Mouse (Mus musculus): Measurements from ENCODE around the gene Zdbf2.
"Not testable (repeated sequence)": the region's sequence is repeated elsewhere in the genome, so short reads cannot be mapped to it uniquely, and the experiment has no call there.

The Zdbf2 gene

DNA sequence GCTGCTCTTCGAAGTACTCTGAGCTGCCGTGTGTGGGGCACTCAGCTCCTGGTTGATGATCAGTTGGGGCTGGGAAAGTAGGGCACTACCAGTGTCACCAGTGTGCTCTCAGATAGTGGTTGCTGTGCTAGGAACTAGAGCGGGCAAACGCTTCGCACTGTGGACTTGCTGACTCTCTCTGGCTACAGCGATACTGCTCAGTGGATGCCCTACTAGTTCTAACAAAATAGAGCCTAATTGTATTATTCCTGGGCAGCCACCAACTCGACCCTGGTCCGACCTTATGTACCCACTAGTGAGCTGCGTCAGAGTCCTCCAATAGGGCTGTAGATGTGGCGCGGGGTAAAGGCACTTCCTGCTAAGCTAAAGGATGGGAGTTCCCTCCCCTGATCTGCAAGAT is 9.4 kb upstream of the Zdbf2 start:
- no peak for DNase-seq (ENCODE audit: low spot score)

DNA sequence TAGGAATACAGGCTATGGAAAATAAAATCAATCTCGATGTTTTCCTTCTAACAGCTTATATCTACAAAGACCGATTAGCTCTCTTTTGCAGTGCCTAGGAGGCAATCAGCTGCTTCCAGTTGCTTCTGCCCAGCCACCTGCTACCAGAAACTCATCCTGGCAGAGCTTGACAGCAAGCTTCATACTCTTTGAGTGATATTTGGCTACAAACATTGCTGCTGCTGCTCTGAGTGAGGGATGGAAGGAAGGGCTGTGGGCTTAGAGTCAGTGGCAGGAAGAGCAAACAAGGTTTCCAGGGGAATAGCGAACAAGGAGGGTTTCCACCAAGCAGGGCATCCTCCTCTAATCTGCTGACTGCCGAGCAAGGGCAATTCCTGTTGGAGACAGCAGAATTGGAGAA is 7.6 kb upstream of the Zdbf2 start:
- no peak for DNase-seq (ENCODE audit: low spot score)

DNA sequence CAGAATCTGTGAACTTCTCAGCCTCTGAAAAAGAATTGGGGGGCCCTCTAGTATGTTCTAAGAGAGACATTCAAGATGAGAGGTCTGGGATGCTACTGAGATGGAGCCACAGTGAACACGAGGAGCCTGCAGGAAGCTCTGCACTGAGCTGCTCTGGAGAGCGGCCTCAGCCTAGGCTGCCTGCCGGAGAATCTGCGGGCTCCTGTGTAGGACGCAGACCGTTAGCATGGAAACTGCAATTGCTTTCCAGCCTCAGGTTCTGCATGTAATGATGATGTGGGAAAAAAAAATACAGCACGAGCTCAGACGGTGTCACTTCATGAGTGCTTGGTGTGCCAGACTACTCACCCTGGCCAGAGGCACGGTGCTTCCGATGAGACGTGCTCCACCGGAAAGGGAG is 6.9 kb upstream of the Zdbf2 start:
- no peak for DNase-seq (ENCODE audit: low spot score)

DNA sequence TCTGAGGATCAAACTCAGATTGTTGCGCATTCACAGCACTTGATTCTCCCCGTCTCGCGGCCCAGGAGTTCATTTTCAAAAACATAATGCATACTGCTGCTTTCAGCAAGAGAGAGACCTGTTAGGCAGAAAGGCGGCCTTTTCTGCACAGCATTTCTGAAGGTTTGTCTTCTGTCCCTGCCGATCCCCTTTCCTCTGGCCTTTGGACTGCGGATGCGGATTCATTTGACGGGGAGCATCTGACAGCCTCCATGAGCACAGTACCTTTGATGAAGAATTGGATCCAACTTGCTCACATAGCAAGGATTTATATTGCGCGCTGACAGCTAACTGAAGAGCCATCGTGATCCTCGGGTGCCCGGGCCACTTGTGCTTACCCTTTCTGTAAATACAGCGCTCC is 6.3 kb upstream of the Zdbf2 start:
- no peak for DNase-seq (ENCODE audit: low spot score)

DNA sequence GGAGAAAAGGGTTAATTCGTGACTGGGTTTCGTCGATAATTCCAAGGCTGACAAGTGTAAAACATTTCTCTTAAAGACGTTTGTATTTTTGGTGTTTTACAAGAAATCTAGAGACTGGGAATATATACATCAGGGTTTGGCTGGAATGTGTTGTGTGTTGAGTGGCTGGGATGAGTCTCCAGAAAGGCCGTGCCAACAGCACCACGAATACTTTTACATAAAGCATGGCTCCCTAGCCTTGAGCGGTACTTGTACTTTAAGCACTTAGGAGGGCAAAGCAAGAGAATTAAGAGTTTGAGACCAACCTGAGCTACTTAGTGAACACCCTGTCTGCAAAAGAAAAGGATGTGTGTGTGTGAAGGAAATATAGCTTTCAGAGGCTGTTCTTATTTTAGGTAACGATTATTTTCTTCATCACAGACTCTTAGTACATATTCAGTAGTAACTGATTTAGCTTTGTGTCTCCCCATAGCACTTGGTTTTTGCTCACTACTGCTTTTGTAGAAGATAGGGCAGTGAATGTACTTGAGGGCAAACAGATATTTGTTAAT is 865 bp upstream of the Zdbf2 start:
- DNase-seq (ENCODE audit: low spot score), result no peak

DNA sequence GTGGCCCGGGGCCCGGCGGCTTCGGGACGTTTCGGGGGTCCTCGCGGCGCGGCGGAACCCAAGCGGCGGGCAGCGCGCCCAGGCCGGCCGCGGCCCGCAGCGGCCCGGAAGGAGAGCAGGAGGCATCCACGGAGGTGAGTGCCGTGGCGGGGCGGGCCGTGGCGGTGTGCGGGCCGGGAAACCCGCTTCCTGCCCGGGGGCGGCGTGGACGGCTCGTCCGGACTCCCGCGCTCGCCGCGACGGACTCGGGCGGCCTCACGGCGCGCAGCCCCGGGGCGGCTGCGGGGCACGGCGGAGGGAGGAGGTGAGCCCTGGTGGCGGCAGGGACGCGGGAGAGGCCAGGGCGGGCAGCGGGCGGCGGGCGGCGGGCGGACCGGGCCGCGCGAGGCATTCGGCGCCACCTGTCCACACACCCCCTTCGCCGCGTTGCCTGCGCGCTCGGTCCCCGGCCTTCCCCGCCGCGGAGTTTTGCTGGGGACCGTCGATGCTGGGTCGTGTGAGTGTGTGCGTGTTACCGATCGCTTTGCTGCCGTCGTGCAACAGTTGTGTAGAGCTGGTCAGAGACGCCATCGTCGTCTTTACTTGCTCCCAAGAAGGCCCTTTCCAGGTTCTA is 380 bp downstream of the Zdbf2 start:
- DNase-seq (ENCODE audit: low spot score), result no peak

DNA sequence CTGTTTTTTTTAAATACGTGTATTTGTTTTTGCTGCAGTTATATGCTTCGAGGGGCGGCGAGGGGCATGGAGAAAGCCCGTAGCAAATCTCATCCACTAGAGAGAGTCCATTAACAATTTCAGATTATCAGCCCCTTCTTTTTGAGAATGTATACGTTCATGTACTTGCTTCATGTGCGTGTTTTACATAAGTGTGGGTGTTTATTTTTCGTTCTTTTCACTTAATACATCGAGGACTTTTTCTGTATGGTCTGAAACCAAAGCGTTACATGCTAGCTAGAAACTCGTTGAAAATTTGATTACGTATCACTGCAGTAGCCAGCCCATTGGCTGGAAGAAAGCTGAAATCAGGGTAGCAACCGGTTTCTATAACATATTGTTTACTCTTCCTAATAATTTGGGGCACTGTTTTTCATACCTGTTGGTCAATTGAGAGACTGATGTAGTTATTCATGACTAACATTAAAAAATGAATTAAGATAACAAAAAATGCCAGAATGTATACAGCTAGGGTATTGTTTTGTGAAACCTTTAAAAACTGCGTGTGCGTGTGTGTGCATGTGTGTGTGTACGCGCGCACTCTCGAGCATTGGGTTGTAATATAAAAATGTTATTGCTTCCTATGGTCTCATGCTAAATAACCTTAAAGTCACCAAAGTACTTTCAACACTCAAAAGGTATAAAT is 1.1 kb downstream of the Zdbf2 start:
- no peak for DNase-seq (ENCODE audit: low spot score)

DNA sequence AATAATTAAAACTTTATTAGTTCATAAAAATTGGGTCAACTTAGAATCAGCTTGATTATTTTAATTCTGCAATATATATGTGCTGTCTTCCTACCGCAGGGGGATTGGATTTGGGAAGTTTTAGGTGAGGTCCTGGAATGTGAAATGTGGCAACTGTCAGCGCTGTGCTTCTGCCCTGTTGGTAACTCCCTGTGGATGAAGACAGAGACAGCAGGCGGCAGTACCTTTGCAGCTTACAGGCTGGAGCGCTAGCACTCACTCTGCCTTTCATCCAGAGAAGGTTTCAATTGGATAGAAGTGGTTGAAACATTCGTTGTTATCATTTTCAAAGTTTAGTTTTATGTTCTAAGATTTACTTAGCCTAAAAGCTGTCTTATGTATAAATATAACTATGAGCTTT is 5.0 kb downstream of the Zdbf2 start:
- DNase-seq (ENCODE audit: low spot score), result no peak

DNA sequence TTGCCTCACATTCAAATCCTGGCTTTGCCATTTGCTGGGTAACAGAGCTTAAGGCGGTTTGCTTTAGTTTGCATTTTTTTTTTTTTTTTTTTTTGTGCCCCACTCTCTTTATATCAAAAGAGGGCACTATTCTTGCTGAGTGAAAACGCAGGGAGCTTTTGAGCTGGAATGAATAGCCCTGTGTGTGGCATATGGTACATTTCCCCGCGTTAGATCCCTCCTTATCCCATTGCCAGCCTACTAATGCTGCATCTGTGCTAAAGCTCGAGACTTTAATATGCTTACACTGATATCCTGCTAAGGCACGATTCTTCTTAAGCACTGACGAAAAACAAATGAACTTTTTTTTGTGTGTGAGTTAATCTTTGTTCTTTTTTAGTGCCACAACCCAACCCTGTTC is 20.9 kb downstream of the Zdbf2 start:
- DNase-seq (ENCODE audit: low spot score), result no peak

DNA sequence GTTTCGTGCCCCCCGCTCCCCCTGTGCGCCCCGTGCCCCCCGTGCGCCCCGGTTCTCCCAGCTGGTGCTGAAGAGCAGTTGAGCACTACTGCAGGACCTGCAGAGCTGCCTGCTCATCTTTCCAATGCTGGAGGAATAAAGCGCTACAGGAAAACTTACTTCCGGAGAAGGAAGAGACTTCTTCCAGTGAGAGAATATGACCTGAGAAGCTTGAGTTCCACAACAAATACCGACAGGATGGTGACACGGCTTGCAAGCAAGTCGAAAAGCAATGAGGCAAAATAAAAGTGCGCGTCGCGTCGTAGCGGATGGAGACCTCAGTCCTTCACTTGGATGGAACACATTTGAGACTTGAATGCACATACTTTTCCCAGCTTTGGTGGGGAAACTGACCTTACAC is 36.6 kb downstream of the Zdbf2 start:
- DNase-seq (ENCODE audit: low spot score), result no peak

DNA sequence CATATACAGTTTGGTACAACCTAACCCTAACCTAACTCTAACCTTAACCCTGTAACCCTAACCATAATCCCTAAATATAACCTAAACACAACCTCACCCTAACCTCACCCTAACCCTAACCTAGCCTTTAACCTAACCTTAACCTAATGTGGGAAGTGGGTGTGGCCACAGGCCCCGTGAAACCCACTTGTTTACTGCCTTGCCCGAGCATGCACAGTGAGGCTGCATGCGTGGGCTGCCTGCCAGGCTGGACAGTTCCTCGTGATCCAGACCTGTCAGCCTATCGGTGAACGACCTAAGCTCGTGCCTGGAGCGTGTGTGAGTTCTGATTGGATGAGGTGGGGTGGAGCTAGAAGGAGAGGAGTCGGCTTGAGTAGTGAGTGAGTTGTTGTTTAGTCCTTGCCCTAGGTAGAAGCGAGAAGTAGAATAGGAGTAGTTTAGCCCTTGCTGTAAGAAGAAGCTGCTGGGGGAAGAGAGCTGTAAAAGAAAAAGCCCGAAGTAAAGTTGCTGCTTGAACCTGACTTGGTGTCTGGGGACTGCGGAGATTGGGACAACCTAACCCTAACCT is 50.6 kb downstream of the Zdbf2 start:
- DNase-seq (ENCODE audit: low spot score), result not testable (repeated sequence)
